Mouse (Mus musculus): ENCODE results near the gene Gm26657. TPM values are rescaled to one million over a fixed set of nuclear protein-coding genes. Genes with fewer than 3 reads are reported as not detected.

Gm26657 gene
- total RNA-seq (2021) = not detected
- long read RNA-seq, experiment 1 = 0 reads
- long read RNA-seq, experiment 2 = 0 reads

- DNase-seq (ENCODE audit: low spot score in 2 of 2) = no peak
These were observed at the start of gene Gm26657 for GRCm38 (mm10) chr4:56740020-56740485. TSS of gene Gm26657 (plus strand) at chr4:56740070.

- no peak for DNase-seq (ENCODE audit: low spot score in 2 of 2)
These were observed 43.5 kb upstream of the Gm26657 start for GRCm38 (mm10) chr4:56696401-56696800.

- no peak for DNase-seq (ENCODE audit: low spot score in 2 of 2)
These were observed 41.2 kb upstream of the Gm26657 start for GRCm38 (mm10) chr4:56698671-56699070.

- no peak for DNase-seq (ENCODE audit: low spot score in 2 of 2)
These were observed 37.6 kb upstream of the Gm26657 start for GRCm38 (mm10) chr4:56702234-56702633.

GRCm38 (mm10) chr4:56713155-56713554, 26.7 kb upstream of the Gm26657 start:
- DNase-seq (ENCODE audit: low spot score in 2 of 2) = no peak

GRCm38 (mm10) chr4:56716801-56717200, 23.1 kb upstream of the Gm26657 start:
- no peak for DNase-seq (ENCODE audit: low spot score in 2 of 2)

- DNase-seq (ENCODE audit: low spot score in 2 of 2) = no peak
These were observed 21.9 kb upstream of the Gm26657 start for GRCm38 (mm10) chr4:56717932-56718331.

- DNase-seq (ENCODE audit: low spot score in 2 of 2) = no peak
These were observed 21.1 kb upstream of the Gm26657 start for GRCm38 (mm10) chr4:56718573-56719442.

- DNase-seq (ENCODE audit: low spot score in 2 of 2) = no peak
These were observed 20.4 kb upstream of the Gm26657 start for GRCm38 (mm10) chr4:56719456-56719855.

GRCm38 (mm10) chr4:56720403-56720802, 19.5 kb upstream of the Gm26657 start:
- no peak for DNase-seq (ENCODE audit: low spot score in 2 of 2)

- no peak for DNase-seq (ENCODE audit: low spot score in 2 of 2)
These were observed 18.4 kb upstream of the Gm26657 start for GRCm38 (mm10) chr4:56721469-56721868.

- no peak for DNase-seq (ENCODE audit: low spot score in 2 of 2)
These were observed 17.5 kb upstream of the Gm26657 start for GRCm38 (mm10) chr4:56722346-56722745.

- DNase-seq (ENCODE audit: low spot score in 2 of 2) = no peak
These were observed 16.6 kb upstream of the Gm26657 start for GRCm38 (mm10) chr4:56723237-56723636.

GRCm38 (mm10) chr4:56725839-56726238, 14.0 kb upstream of the Gm26657 start:
- no peak for DNase-seq (ENCODE audit: low spot score in 2 of 2)

- no peak for DNase-seq (ENCODE audit: low spot score in 2 of 2)
These were observed 741 bp downstream of the Gm26657 start for GRCm38 (mm10) chr4:56740611-56741010.

GRCm38 (mm10) chr4:56741041-56741493, 1.2 kb downstream of the Gm26657 start, which contains the start of gene Actl7b:
TSS of gene Actl7b (minus strand) at chr4:56741443.
- DNase-seq (ENCODE audit: low spot score in 2 of 2) = no peak

GRCm38 (mm10) chr4:56742698-56743097, 2.8 kb downstream of the Gm26657 start:
- no peak for DNase-seq (ENCODE audit: low spot score in 2 of 2)

GRCm38 (mm10) chr4:56743363-56744195, 3.7 kb downstream of the Gm26657 start, which contains the start of gene Actl7a:
TSS of gene Actl7a (plus strand) at chr4:56743413.
- DNase-seq (ENCODE audit: low spot score in 2 of 2) = no peak

- DNase-seq (ENCODE audit: low spot score in 2 of 2) = no peak
These were observed 6.5 kb downstream of the Gm26657 start for GRCm38 (mm10) chr4:56746345-56746744.

GRCm38 (mm10) chr4:56747456-56747855, 7.6 kb downstream of the Gm26657 start:
- no peak for DNase-seq (ENCODE audit: low spot score in 2 of 2)

- no peak for DNase-seq (ENCODE audit: low spot score in 2 of 2)
These were observed 16.2 kb downstream of the Gm26657 start for GRCm38 (mm10) chr4:56756021-56756420.

All from adrenal gland, postnatal 4 days (tissue).